Mouse (Mus musculus) CD4-positive, CD25-positive, alpha-beta regulatory T cell, adult 2 months (primary cell): ENCODE results near the gene Tmed6.
"Not testable (repeated sequence)": the region's sequence is repeated elsewhere in the genome, so short reads cannot be mapped to it uniquely, and the experiment has no call there.

ENCODE experiments used
- DNase-seq: peaks from one replicate; pipeline ENCODE4 v3.0.0-alpha.2; 2012; ENCODE audit warnings: low read depth, low spot score

Tmed6 gene

GRCm38 (mm10) chr8:107065511-107066496 is at the start of gene Tmed6:
Gene Tmed6, minus strand, starts transcription at chr8:107065644.
- peak; percentile 15 for DNase-seq

GRCm38 (mm10) chr8:107115008-107115320 is 49.5 kb upstream of the Tmed6 start:
- DNase-seq = no peak

GRCm38 (mm10) chr8:107114150-107115007 is 48.9 kb upstream of the Tmed6 start:
- peak; percentile 62 for DNase-seq

DNA sequence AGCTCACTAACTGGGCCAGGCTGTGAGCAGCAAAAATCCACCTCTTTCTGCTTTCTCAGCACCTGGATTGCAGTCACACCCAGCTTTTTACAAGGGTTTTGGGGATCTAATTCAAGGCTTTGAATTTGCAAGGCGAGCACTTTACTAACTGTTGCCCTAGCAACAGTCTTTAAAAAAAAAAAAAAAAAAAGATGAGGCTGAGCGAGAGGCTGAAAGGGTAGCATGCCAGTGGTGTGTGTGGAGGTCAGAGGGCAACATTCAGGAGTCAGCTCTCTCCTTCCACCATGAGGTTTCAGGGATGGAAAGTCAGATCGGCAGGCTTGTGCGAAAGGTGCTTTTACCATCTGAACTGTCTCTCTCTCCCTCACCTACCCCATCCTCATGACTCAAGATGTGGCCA is 47.8 kb upstream of the Tmed6 start:
- no peak for DNase-seq

DNA sequence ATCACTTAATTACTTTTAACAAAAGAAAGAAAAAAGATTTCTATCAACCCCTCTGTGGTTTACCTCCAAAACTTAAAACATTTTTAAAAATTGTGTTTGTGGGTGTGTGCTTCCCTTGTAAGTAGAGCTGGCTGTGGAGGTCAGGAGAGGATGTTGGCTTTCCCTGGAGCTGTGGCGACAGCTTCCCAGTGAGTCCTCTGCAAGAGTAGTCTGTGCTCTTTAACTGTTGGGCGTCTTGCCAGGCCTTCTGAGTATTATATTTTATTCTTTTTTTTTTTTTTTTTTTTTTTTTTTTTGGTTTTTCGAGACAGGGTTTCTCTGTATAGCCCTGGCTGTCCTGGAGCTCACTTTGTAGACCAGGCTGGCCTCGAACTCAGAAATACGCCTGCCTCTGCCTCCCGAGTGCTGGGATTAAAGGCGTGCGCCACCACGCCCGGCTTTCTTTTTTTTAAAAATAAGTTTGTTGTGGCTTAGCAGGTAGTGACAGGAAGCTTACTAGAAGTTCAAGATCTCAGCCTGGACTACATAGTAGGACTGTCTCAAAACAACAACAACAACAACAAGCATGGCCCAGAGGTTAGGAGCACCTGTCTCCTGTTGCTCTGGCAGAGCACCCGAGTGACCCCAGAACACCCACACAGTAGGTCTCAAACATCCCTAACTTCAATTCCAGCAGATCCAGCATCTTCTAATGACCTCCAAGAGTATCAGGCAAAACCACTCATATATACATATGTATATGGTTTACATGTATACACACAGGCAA is 46.1 kb upstream of the Tmed6 start:
- no peak for DNase-seq

- DNase-seq = no peak
Measured at GRCm38 (mm10) chr8:107110629-107111330, 45.3 kb upstream of the Tmed6 start.

- DNase-seq = peak; percentile 35
Measured at GRCm38 (mm10) chr8:107109816-107110435, 44.5 kb upstream of the Tmed6 start.

GRCm38 (mm10) chr8:107108978-107109720 is 43.7 kb upstream of the Tmed6 start:
- no peak for DNase-seq

DNA sequence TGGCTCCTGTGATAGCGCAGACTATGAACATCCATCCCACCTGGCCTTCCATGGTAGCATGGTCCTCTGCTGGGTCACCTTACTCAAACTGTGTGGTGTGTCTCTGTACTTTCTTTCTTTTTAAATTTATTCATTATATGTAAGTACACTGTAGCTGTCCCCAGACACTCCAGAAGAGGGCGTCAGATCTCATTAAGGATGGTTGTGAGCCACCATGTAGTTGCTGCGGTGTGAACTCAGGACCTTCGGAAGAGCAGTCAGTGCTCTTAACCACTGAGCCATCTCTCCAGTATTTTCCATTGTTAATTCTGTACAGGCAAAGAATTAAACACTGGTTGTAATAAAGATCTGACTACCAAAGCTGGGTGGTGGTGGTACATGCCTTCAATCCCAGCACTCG is 42.6 kb upstream of the Tmed6 start:
- not testable (repeated sequence) for DNase-seq

- DNase-seq = peak; percentile 83
Measured at GRCm38 (mm10) chr8:107104547-107104946, 39.1 kb upstream of the Tmed6 start.

GRCm38 (mm10) chr8:107100635-107101034 is 35.2 kb upstream of the Tmed6 start:
- no peak for DNase-seq

DNA sequence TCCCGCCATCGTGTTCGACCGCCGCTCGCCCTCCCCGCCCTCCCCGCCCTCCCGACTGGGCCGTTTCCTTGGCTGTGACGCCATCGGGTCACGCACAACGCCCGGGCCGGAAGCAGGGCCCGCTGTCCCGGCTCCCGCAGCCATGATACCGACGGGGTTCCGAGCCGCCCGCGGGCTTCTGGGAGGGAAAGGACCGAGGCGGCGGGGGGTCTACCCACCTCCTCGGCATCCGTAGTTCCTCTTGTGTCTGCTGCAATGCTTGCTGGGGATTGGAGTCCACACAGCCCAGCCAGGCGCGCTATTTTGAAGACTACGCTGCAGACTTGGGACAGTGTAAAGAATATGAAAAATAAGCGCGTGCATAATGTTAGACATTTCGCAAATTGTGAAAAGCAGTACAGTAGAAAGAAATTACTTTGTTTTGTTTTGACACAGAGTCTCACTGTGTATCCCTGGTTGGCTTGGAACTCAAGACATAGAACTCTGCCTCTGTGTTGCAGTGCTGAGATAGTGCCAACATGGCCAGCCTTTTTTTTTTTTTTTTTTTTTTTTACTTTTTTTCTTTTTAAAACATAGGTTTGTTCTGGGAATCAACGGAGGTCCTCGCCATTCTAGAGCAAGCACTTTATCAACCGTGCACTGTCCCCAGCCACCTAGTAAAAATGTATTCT is 31.1 kb upstream of the Tmed6 start, which contains the start of gene Terf2:
Terf2 (minus strand) TSS at position 182 of the 671 bp plus-strand sequence.
- peak; percentile 94 for DNase-seq

DNA sequence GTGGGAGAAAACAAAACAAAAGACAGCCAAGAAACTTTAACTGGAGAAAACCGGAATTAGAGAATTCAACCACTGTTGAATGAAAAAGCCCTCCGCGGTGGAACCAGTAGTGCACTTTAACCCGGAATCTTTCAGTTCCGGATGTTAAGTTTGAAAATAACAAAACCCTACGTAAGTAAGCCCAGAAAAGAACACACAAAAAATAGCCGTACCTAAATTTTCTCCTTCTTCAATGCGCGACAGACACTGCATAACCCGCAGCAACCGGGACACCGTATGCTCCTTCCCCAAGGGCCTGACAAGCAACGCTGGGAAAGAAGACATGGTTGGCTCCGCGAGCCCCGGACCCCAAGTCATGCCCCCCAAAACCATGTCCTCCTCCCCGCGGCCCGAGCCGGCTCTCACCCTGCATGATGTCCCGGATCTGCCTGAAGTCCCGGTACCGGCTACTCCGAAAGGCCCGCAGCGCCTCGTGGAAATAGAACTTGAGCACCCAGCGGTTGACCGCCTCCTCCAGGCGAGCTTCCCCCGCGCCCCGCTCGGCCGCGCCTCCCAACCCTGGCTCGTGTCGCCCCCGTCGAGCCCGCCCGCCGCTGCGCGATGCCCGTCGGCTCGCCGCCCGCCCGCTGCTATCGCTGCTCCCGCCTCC is 30.4 kb upstream of the Tmed6 start:
- peak; percentile 69 for DNase-seq

DNA sequence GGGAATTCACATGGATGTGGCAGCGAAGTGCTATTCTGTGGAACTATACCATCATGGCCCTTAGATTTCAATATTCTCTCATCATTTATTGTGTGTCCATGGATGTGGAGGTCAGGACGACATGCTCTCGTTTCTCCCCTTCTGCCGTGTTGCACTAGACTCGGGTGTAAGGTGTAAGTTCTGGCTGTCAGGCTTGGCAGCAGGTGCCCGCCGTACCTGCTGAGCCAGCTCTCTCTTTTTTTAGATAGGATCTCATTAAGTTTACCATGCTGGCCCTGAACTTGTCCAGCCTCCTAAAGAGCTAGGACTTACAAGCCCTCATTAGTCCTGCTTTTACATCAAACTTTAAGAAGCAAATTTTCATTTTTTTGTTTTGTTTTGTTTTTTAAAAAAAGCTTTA is 25.1 kb upstream of the Tmed6 start:
- DNase-seq = no peak

GRCm38 (mm10) chr8:107088526-107089063 is 23.2 kb upstream of the Tmed6 start:
- DNase-seq = no peak

DNA sequence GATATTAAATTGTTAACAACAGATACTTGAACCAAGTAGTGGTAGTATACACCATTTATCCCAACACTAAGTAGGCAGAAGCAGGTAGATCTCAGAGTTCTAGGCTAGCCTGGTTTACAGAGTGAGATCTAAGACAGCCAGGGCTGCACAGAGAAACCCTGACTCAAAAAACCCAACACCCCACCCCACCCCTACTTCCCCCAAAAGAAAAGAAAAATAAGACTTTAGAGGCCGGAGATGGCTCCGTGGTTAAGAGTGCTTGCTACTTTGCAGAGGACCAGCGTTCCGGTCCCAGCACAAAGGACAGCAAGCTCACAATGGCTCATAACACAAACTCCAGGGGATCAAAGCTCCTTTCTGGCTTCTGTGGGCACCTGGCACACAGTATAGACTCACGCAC is 20.6 kb upstream of the Tmed6 start:
- DNase-seq = no peak

DNA sequence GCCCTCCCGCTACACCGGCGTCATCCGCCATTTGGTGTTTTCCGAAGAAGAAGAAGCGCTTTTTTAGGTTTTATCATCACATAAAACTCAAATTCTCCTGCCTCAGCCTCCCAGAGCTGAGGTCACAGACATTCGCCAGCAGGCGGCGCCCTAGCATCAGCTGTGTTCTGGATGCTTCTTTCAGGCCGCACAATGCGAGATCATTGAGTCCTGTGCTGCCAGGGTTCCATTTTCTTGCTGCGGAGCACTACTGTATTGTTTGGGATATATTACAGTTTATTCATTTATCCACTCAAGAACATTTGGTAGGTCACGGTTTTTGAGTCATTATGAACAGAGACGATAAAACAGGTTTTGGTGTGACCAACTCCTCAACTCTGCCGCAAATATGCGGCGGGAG is 19.9 kb upstream of the Tmed6 start:
- DNase-seq = peak; percentile 57

DNA sequence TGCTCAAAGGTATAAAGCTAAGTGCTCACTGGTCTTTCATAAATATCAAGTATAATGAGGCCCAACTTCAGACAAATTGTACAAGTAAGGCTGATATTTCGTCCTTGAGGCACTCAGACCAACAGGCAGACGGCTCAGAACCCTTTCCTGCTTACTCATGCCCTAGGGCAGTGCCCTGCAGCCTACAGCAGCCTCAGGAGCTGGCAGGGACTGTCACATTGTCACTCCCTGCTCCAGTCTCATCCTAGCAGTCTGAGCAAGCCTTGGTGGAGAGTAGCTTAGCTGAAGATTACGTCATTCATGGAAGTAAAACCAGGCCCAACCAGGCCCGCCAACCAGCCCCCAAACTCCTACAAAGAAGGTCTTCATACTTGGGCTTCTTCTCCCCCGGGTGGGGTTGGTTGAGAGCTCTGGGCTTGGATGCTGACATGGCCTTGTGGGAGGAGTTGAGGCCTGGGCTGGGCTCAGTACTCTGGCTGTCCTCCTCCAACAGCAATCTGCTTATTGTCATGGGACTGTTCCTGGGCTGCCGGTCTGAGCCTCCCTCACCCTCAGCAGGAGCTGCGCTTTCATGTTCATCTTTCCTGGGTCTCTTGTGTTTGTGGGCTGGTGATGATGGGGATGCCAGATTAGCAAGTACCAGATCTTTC is 10.9 kb upstream of the Tmed6 start:
- DNase-seq = no peak
